Mouse (Mus musculus): Measurements from ENCODE around the gene Parp16.
A peak's percentile ranks its signal among the peaks of the same experiment; 100 is the strongest.
"Not testable (repeated sequence)": the region's sequence is repeated elsewhere in the genome, so short reads cannot be mapped to it uniquely, and the experiment has no call there.

Gene Parp16

DNA sequence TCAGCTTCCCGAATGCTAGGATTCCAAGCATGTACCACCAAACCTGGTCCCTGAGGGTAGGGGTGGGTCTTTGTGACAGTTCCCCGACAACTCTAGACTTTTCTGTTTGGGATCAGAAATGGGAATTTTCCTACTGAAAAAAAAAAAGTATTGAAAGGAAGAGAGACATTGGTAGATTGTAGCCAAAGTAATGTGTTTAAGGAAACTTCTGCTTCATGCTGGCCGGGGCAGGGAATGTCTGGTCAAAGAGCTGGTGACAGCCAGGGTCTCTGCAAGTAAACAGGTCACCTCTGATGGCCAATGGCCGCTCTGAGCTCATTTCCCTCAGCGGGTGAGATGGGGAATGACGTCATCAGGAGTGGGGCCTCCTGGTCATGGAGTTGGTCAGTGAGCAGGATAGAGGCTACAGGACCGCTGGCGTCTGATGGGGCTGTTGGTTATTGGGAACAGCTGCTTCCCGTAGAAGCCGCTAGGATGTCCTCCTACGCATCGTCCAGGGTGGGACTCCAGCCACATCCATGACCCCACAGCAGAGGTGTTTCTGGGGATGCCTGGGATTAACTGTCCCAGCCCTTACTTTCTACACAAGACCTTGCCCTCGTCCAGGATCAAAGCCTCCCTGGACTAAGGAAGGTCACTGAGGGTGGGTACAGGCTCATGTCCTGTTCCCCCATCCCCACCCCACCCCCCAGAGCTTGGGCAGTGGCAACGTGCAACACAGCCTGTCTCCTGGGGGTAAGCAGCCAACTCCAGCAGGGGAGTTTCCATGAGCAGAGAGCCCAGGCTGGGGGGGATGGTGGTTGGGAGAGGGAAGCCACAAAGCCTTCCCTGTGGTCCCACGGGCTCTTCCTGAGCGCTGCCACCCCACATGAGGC is 52.6 kb downstream of the Parp16 start:
- peak; percentile 15 for DNase-seq

- peak; percentile 27 for DNase-seq
These were observed 53.2 kb downstream of the Parp16 start for GRCm38 (mm10) chr9:65248377-65248690.

DNA sequence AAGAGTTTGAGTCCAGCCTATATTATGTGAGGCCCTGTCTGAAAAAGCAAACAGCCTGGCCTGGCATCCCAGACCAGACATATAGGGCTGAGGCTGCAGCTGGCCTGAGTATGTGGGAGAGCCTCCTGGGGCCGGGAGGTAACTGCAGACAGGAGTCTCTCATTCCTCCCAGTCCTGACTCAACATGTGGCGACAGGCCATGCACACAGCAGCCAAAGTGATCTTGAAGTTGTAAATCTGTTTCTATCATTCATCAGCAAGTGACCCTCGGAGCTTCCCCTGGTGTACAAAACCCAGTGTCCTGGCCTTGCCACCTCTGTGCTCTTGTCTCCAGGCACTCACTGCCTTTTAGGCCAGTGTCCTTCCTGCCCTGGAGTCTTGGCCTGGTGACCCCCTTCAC is 56.9 kb downstream of the Parp16 start:
- DNase-seq: no peak

DNA sequence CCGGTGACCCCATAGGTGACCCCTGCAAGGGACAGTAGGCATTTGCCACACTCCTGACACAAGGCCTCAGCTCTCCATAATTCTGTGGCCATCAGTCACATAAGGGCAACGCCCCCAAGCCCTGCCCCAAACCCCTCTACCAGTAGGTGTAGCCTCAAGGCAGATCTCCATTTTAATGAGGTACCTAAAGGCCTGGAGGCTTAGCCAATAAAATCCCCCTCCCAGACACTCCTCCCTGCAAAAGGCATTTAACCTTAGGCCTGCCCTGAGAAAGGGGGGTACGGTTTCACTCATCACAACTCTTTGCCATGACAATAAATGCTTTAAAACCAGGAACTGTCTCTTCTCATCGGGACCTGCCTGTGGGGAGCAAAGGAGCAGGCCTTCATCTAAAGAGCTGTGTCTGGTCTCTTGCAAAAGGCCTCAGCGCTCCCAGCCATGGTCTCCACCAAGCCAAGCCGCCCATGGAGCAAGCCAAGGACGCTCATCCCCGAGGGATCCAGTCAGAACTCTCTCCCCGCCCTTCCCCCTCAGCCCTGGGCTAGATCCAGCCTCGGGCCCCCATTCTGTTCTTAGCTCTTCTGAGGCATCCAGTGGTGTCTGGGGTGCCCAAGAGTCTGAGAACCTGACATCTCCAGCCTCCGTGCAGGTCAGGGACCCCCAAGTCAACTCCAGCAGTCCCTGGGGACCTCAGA is 60.9 kb downstream of the Parp16 start:
- DNase-seq: no peak

DNA sequence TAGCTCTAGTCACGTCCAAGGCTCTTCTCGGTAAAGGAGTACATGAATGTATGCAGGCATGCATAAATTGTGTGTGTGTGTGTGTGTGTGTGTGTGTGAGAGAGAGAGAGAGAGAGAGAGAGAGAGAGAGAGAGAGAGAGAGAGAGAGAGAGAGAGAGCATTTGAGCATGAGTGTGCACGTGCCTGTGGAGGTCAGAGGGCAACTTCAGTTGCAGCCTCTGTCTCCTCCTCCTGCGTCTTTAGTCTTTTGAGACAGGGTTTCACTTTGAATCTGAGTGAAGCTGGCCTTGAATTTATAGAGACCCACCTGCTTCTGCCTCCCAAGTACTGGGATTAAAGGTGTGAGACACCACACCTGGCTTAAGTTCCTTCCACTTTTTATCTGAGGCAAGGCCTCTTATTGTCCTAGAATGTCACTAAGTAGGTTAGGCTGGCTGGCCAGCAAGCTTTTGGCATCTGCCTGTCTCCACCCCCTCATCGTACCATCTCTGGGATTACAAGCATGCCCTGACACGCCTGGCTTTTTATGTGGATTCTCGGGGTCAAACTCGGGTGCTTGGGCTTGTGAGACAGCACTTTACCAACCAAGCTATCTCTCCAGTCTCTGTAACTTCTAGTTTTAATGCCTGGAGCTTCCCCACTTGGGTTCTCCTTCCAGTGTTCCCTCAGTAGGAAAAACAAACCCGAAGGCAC is 62.2 kb downstream of the Parp16 start:
- no peak for DNase-seq

GRCm38 (mm10) chr9:65259366-65259765 is 64.2 kb downstream of the Parp16 start:
- DNase-seq: no peak

GRCm38 (mm10) chr9:65261591-65262230 is 66.6 kb downstream of the Parp16 start:
- DNase-seq: peak; percentile 42

GRCm38 (mm10) chr9:65262641-65263120 is 67.5 kb downstream of the Parp16 start:
- no peak for DNase-seq

GRCm38 (mm10) chr9:65264959-65265358 is 69.8 kb downstream of the Parp16 start, which contains the start of gene Cilp:
Cilp (plus strand) TSS chr9:65265180.
- DNase-seq: peak; percentile 53

DNA sequence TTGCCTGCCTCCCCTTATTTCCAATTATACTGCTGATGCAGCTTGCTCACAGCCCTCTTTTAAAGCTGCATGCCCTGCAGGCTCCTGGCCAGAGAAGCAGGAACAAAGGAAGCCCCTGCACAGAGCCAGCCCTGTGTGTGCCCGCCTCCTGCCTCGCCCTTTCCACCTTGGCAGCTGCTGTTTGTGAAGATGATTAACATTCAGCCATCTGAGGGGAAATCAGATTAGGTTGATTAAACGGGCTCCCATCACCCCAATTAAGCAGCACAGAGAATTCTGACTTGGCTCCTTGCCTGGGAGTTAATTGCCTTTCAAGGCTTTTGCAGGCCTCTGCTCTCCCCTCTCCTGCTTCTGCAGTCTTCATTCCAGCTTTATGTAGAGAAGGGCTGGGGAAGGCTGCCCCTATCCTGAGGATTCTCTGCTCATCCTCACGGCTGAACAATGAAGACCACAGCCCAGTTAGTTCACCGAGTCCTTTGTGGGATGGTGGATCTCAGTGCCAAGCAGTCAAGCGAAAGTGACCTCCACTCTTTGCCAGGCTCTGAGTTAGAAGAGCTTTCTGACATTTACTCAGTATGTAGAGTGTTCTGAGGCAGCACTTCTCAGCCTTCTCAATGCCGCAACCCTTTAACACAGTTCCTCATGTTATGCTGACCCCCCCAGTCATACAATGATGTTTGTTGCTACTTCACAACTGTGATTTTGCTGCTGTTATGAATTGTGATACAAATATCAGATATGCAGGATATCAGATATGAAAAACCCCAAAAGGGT is 72.8 kb downstream of the Parp16 start:
- peak; percentile 70 for DNase-seq

- DNase-seq: peak; percentile 41
These were observed 78.1 kb downstream of the Parp16 start for GRCm38 (mm10) chr9:65273048-65273809.

DNA sequence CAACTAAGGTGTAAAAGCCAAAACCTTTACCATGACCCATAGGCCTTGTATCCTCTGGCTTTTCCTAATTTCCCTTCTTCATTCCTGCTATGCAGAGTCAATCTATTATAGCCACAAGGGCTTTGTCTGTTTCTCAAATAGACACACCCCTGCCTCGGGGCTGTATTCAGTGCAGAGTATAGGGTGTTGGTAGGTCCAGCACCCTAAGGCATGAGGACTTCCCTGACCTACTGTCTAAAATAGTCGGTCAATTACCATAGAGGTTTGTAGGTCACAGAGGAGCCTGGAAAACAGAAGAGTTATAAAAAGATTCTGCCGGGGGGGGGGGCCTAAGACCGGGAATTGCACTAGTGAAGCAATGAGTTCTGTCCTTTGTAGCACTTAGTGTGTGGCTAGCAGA is 78.7 kb downstream of the Parp16 start:
- no peak for DNase-seq

GRCm38 (mm10) chr9:65274851-65275250 is 79.7 kb downstream of the Parp16 start:
- DNase-seq: not testable (repeated sequence)

DNA sequence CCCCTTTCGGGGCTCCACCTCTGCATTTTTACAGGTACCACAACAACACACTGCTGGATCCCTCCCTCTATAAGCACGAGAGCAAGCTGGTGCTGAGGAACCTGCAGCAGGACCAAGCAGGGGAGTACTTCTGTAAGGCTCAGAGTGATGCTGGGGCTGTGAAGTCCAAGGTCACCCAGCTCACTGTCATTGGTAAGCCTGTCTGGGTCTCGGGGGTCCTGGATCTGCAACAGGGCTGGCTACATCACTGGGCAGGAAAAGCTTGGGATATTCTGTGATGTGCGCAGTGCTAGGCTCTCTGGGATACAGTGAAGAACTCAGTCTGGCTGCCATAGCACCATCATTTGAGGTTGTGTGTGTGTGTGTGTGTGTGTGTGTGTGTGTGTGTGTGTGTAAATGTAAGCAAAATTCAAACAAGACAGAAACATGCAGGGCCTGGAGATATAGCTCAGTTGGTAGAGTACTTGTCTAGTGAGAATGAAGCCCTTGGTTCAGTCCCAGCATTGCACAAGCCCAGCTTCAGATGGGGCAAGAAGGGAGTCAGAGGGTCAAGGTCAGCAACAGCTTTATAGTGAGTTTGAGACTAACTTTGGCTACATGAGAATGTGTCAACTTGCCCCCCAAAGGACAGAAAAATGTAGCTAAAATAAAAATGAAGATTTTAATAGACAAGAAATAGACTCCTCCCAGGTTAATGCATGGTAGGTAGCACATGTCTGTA is 80.8 kb downstream of the Parp16 start:
- no peak for DNase-seq

- no peak for DNase-seq
These were observed 86.5 kb downstream of the Parp16 start for GRCm38 (mm10) chr9:65281536-65282151.

- DNase-seq: peak; percentile 67
These were observed 88.1 kb downstream of the Parp16 start for GRCm38 (mm10) chr9:65283301-65283700.

DNA sequence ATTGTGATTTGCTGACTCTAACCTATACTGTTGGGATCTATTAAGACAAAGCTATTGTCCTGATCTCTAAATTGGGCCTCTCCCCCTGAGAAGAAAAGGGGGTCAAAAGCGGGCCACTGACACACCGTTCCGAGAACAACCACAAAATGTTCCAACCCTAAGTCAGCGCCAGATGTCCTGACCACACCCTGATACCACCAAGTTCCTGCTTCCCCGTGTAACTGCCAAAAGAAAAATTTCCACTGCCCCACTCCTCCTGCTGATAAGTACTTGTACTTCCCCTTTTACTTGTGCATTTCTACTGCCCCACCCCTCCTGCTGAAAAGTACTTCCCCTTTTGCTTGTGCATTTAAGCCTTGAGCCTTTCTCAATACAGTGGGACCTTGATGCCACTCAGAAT is 93.1 kb downstream of the Parp16 start:
- DNase-seq: not testable (repeated sequence)

Measured in kidney, postnatal 14 days (tissue).